Mouse (Mus musculus) gastrocnemius, postnatal 10 days (tissue): ENCODE results near the gene Tab1. TPM values are rescaled to one million over a fixed set of nuclear protein-coding genes. Genes with fewer than 3 reads are reported as not detected.

Experiments
- DNase-seq: peaks from one replicate; pipeline ENCODE4 v3.0.0; 2021; ENCODE audit warnings: mixed read lengths
- total RNA-seq, 2 experiments: library from RNA; stranded (reverse); gene quantifications; 2 replicates each; pipeline ENCODE4 v1.2.3; 2021

Tab1 gene
- total RNA-seq, 2 experiments from 2014 or later = 17.1 to 20.6 TPM

- DNase-seq = no peak
Observed at GRCm38 (mm10) chr15:80137945-80138791, 5.2 kb downstream of the Tab1 start.

GRCm38 (mm10) chr15:80140302-80140701 is 7.4 kb downstream of the Tab1 start:
- DNase-seq = no peak

GRCm38 (mm10) chr15:80140878-80141277 is 8.0 kb downstream of the Tab1 start:
- DNase-seq = no peak

GRCm38 (mm10) chr15:80142130-80142529 is 9.2 kb downstream of the Tab1 start:
- DNase-seq = no peak

GRCm38 (mm10) chr15:80143760-80144159 is 10.8 kb downstream of the Tab1 start:
- no peak for DNase-seq

- no peak for DNase-seq
Observed at GRCm38 (mm10) chr15:80145397-80145796, 12.5 kb downstream of the Tab1 start.

GRCm38 (mm10) chr15:80146153-80146552 is 13.2 kb downstream of the Tab1 start:
- no peak for DNase-seq

- no peak for DNase-seq
Observed at GRCm38 (mm10) chr15:80147090-80147489, 14.2 kb downstream of the Tab1 start.

GRCm38 (mm10) chr15:80147511-80147910 is 14.6 kb downstream of the Tab1 start:
- DNase-seq = no peak

GRCm38 (mm10) chr15:80148565-80148964 is 15.6 kb downstream of the Tab1 start:
- no peak for DNase-seq

GRCm38 (mm10) chr15:80149517-80149916 is 16.6 kb downstream of the Tab1 start:
- DNase-seq = no peak

- no peak for DNase-seq
Observed at GRCm38 (mm10) chr15:80152663-80153062, 19.7 kb downstream of the Tab1 start.

GRCm38 (mm10) chr15:80153757-80154156 is 20.8 kb downstream of the Tab1 start:
- DNase-seq = no peak

GRCm38 (mm10) chr15:80155707-80156106 is 22.8 kb downstream of the Tab1 start:
- DNase-seq = no peak

GRCm38 (mm10) chr15:80157197-80157943 is 24.4 kb downstream of the Tab1 start:
- peak; percentile 20 for DNase-seq

GRCm38 (mm10) chr15:80158001-80158706 is 25.2 kb downstream of the Tab1 start:
- no peak for DNase-seq

- no peak for DNase-seq
Observed at GRCm38 (mm10) chr15:80158707-80159090, 25.8 kb downstream of the Tab1 start.

- DNase-seq = no peak
Observed at GRCm38 (mm10) chr15:80159286-80159901, 26.5 kb downstream of the Tab1 start.

- no peak for DNase-seq
Observed at GRCm38 (mm10) chr15:80160223-80160622, 27.3 kb downstream of the Tab1 start.

- DNase-seq = peak; percentile 42
Observed at GRCm38 (mm10) chr15:80160726-80161125, 27.8 kb downstream of the Tab1 start.

- no peak for DNase-seq
Observed at GRCm38 (mm10) chr15:80161199-80161598, 28.3 kb downstream of the Tab1 start.

- DNase-seq = no peak
Observed at GRCm38 (mm10) chr15:80162401-80162964, 29.6 kb downstream of the Tab1 start.
